Mouse (Mus musculus): ENCODE results near the gene Kcne1.

The Kcne1 gene

GRCm38 (mm10) chr16:92355982-92356381 is 3.3 kb downstream of the Kcne1 start:
- DNase-seq (ENCODE audit: low spot score in 2 of 2), result no peak

- DNase-seq (ENCODE audit: low spot score in 2 of 2), result no peak
Observed at GRCm38 (mm10) chr16:92355366-92355765, 3.9 kb downstream of the Kcne1 start.

- no peak for DNase-seq (ENCODE audit: low spot score in 2 of 2)
Observed at GRCm38 (mm10) chr16:92353897-92354296, 5.4 kb downstream of the Kcne1 start.

- no peak for DNase-seq (ENCODE audit: low spot score in 2 of 2)
Observed at GRCm38 (mm10) chr16:92353295-92353694, 6.0 kb downstream of the Kcne1 start.

- DNase-seq (ENCODE audit: low spot score in 2 of 2), result no peak
Observed at GRCm38 (mm10) chr16:92348941-92349340, 10.3 kb downstream of the Kcne1 start.

- no peak for DNase-seq (ENCODE audit: low spot score in 2 of 2)
Observed at GRCm38 (mm10) chr16:92346297-92346916, 12.9 kb downstream of the Kcne1 start.

- no peak for DNase-seq (ENCODE audit: low spot score in 2 of 2)
Observed at GRCm38 (mm10) chr16:92345177-92345576, 14.1 kb downstream of the Kcne1 start.

GRCm38 (mm10) chr16:92340612-92341511 is 18.4 kb downstream of the Kcne1 start:
- peak; percentile 77 to 83 for DNase-seq (ENCODE audit: low spot score in 2 of 2)

GRCm38 (mm10) chr16:92336280-92336679 is 23.0 kb downstream of the Kcne1 start:
- peak; percentile 78 to 81 for DNase-seq (ENCODE audit: low spot score in 2 of 2)

GRCm38 (mm10) chr16:92334600-92334999 is 24.7 kb downstream of the Kcne1 start:
- DNase-seq (ENCODE audit: low spot score in 2 of 2), result no peak

GRCm38 (mm10) chr16:92330966-92331365 is 28.3 kb downstream of the Kcne1 start:
- DNase-seq (ENCODE audit: low spot score in 2 of 2), result no peak

GRCm38 (mm10) chr16:92327911-92328310 is 31.4 kb downstream of the Kcne1 start:
- no peak for DNase-seq (ENCODE audit: low spot score in 2 of 2)

GRCm38 (mm10) chr16:92325062-92325406 is 34.2 kb downstream of the Kcne1 start:
- no peak for DNase-seq (ENCODE audit: low spot score in 2 of 2)

- DNase-seq (ENCODE audit: low spot score in 2 of 2), result no peak
Observed at GRCm38 (mm10) chr16:92324309-92325061, 34.8 kb downstream of the Kcne1 start.

- DNase-seq (ENCODE audit: low spot score in 2 of 2), result no peak
Observed at GRCm38 (mm10) chr16:92321341-92321740, 37.9 kb downstream of the Kcne1 start, which contains the start of gene Fam243. Gene Fam243, minus strand, starts transcription at chr16:92321441.

GRCm38 (mm10) chr16:92320361-92320760 is 38.9 kb downstream of the Kcne1 start:
- DNase-seq (ENCODE audit: low spot score in 2 of 2), result no peak

- peak; percentile 59 to 65 for DNase-seq (ENCODE audit: low spot score in 2 of 2)
Observed at GRCm38 (mm10) chr16:92319353-92320109, 39.7 kb downstream of the Kcne1 start.

- DNase-seq (ENCODE audit: low spot score in 2 of 2), result no peak
Observed at GRCm38 (mm10) chr16:92316049-92316738, 43.1 kb downstream of the Kcne1 start.

- DNase-seq (ENCODE audit: low spot score in 2 of 2), result peak; percentile 47 to 58
Observed at GRCm38 (mm10) chr16:92313953-92314741, 45.1 kb downstream of the Kcne1 start.

GRCm38 (mm10) chr16:92309126-92309525 is 50.1 kb downstream of the Kcne1 start:
- DNase-seq (ENCODE audit: low spot score in 2 of 2), result no peak
